Mouse (Mus musculus): ENCODE data around the gene Naglu.

GRCm38 (mm10) chr11:101069391-101070188 is at the start of gene Naglu:
- TF ChIP-seq EP300 (IDR thresholded peaks at IDR 0.05; ENCODE audit: low read depth) (no peak; the same call in 1 of the 2 replicates), CTCF (IDR thresholded peaks at IDR 0.05; ENCODE audit: low read depth) (no peak)
